Mouse (Mus musculus): ENCODE data around the gene Carmil1. TPM values are rescaled to one million over a fixed set of nuclear protein-coding genes. Genes with fewer than 3 reads are reported as not detected.

The Carmil1 gene
- total RNA-seq, 2 experiments from 2014 or later: 9.6 to 11.7 TPM

DNA sequence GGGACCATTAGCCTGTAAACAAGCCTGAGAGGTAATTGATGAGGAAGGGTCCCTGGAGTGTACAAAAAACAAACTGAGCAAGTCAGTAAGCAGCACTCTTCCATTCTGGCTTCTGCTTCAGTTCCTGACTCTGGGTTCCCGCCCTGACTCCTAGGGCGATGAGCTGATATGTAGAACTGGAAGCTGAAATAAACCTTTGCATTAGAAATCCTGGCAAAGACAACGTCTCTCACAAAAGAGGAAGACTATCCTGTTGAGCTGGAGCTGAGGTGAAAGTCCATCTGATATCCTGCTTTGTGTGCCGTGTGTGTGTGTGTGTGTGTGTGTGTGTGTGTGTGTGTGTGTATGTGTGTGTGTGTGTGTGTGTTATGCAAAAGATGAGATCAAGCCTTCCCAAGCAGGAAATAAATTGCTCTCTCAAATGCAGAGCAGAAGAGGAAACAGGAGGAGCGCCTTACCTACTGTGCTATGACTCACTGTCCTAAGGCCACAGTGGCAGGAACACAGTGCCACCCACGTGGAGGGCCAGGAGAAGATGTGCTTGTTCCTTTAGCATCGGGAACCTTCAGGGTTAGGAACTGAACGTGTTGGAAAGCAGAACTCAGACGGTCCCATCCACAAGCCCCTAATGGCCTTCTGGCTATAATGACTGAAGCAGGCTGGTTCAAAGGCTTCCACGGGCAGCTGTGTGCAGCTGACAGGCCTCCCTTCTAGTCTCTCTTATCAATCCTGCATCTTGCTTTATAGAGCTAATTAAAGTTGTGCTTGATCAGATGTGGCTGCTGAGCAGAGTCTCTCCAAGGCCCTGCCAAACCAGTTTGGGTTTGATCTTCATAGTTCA, 19.6 kb downstream of the Carmil1 start:
- ATAC-seq (ENCODE audit: poor library complexity, severe bottlenecking): no peak

DNA sequence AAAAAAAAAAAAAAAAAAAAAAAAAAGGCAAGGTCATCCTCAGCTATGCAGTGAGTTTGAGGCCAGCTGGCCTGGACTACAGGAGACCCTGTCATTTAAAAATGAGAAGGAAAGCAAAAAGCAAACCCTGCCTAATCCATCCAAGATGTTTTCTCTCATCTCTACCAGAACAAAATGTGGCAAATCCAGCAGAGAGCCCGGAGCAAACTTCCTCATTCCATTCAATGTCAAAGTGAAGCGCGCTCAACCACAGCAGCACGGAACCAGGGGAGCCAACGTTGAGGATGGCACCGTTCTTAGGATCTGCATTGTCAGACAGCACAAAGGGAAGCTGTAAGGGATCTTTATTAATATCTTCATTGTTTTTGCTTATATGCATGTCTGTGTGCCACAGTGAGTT, 22.8 kb downstream of the Carmil1 start:
- ATAC-seq (ENCODE audit: poor library complexity, severe bottlenecking): no peak

DNA sequence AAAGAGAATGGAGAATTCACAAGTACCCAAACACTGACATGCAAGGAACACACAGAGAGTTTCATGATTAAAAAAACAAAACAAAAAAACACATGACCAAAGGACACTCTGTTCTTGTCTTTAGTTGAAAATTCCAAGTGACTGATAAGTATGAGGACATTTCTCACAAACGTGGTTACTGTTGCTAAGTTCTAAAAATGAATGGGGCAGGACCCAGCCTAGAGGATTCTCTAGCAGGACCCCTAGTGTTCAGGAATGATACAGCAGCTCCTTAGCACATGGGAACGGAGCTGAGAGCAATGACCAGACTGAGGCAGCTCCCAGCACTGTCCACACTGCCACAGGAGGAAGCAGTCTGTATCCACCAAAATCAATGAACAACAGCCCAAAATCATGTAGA, 26.6 kb downstream of the Carmil1 start:
- ATAC-seq (ENCODE audit: poor library complexity, severe bottlenecking): no peak

DNA sequence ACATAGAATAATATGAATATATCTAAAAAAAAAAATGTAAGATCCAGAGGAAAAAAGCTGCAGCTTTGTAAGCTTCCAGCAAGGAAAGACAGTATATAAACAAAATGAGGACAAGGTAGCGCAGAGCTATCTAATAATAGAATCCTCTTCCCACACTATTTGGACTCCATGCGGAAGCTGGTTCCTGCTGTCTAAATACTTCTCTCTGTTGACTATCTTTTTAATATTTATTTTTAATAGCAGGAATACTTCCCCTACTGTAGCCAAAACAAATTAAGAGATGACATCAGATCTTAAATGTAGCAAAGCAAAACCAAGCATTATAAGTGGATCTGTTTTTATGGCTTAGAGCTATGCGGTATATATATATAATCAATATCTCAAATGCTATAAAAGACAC, 27.0 kb downstream of the Carmil1 start:
- no peak for ATAC-seq (ENCODE audit: poor library complexity, severe bottlenecking)

- ATAC-seq (ENCODE audit: poor library complexity, severe bottlenecking): no peak
These were observed 29.4 kb downstream of the Carmil1 start for GRCm38 (mm10) chr13:24251236-24251635.

GRCm38 (mm10) chr13:24247928-24248327, 32.7 kb downstream of the Carmil1 start:
- ATAC-seq (ENCODE audit: poor library complexity, severe bottlenecking): no peak

DNA sequence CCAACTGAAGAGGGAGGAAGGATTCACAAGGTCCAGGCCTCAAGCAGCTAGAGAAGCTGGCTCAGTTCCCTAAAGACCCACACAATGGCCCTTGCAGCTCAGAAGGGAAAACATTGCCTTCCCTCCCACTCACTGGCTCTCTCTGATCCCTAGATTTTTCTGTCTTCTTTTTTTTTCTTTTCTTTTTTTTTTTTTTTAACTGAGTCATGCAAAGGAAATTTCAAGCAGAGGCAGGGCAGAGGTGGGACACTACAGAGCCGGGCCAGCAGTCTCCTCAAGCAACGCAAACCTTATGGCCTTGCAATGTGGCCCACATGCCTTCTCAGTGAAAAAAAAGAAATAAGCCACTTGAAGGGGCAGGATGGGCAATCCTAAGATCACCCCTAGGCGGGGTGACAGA, 33.2 kb downstream of the Carmil1 start:
- ATAC-seq (ENCODE audit: poor library complexity, severe bottlenecking): no peak

- ATAC-seq (ENCODE audit: poor library complexity, severe bottlenecking): no peak
These were observed 34.3 kb downstream of the Carmil1 start for GRCm38 (mm10) chr13:24246266-24246665.

GRCm38 (mm10) chr13:24244613-24245012, 36.0 kb downstream of the Carmil1 start:
- ATAC-seq (ENCODE audit: poor library complexity, severe bottlenecking): no peak

DNA sequence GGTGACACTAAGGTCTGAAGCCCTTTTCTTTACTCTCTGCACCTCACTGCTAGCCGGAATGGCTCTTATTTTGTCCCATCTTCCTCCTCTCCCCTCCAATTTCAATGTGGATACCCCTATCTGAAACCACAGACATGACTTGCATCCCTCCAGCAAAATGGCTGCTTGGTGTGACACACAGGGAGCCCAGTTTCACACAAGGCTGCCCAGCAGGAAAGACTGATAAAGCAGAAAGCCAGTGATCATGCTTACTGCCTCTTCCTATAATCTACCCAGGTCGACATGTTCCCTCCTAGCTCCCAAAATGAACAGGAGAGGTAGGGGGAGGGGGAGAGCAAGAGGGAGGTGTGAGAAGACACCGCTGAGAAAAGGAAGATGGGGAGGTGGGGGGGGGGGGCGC, 36.6 kb downstream of the Carmil1 start:
- ATAC-seq (ENCODE audit: poor library complexity, severe bottlenecking): no peak

- ATAC-seq (ENCODE audit: poor library complexity, severe bottlenecking): no peak
These were observed 38.0 kb downstream of the Carmil1 start for GRCm38 (mm10) chr13:24242429-24243106.

- ATAC-seq (ENCODE audit: poor library complexity, severe bottlenecking): no peak
These were observed 39.4 kb downstream of the Carmil1 start for GRCm38 (mm10) chr13:24241201-24241600.

- ATAC-seq (ENCODE audit: poor library complexity, severe bottlenecking): no peak
These were observed 40.2 kb downstream of the Carmil1 start for GRCm38 (mm10) chr13:24240430-24240829.

- ATAC-seq (ENCODE audit: poor library complexity, severe bottlenecking): no peak
These were observed 42.0 kb downstream of the Carmil1 start for GRCm38 (mm10) chr13:24238456-24239120.

DNA sequence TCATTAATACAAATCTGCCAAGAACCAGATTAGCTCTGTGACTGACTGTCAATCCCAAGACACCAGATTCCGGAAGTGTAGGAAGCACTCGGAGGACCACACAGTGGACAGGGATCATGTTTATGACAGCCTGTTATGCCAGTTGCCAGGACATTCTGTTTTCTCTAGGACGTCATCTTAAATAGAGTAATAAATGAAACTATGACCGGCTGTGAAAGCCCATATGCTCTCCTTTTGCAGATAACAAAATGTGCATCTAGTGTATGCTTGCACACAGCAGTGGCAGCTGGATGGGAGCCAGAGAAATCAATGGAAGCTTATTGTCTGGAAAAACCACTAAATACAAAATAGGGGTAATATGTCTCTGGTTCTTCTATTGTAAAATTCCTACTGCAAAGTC, 43.9 kb downstream of the Carmil1 start:
- no peak for ATAC-seq (ENCODE audit: poor library complexity, severe bottlenecking)

GRCm38 (mm10) chr13:24232750-24233149, 47.8 kb downstream of the Carmil1 start:
- no peak for ATAC-seq (ENCODE audit: poor library complexity, severe bottlenecking)

GRCm38 (mm10) chr13:24231746-24232483, 48.7 kb downstream of the Carmil1 start:
- ATAC-seq (ENCODE audit: poor library complexity, severe bottlenecking): no peak

DNA sequence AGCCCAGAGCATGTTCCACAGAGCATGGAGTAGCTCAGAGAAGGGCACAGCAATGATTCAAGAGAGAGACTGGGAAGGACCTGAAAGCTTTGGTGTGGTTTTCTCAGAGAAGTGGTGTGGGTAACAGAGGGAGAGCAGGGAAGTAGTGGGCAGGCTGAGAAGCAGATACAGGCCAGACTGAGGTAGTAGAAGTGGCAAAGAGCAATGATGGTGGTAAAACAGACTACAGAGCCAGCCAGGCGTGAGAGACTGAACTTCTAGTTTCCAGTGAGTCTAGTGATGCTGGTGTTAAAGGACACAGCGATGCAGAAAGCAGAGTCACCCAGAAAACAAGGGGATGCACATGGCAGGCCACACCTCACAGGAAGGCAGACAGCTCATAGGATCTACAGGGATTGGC, 49.4 kb downstream of the Carmil1 start:
- no peak for ATAC-seq (ENCODE audit: poor library complexity, severe bottlenecking)

- ATAC-seq (ENCODE audit: poor library complexity, severe bottlenecking): no peak
These were observed 50.0 kb downstream of the Carmil1 start for GRCm38 (mm10) chr13:24230541-24231095.

- ATAC-seq (ENCODE audit: poor library complexity, severe bottlenecking): no peak
These were observed 57.0 kb downstream of the Carmil1 start for GRCm38 (mm10) chr13:24223425-24224201.

All from megakaryocyte, adult 5-6 weeks (primary cell).